Mouse (Mus musculus) retina, embryonic 14.5 days (tissue): ENCODE measurements at regions not wholly inside any gene's neighbourhood (a gene's known extent, or its start where the extent isn't known, plus 50 kb on each side); places are given as distances from the start of the nearest gene placed in this dataset.

Experiments used
- DNase-seq: peaks from one replicate; pipeline ENCODE4 v3.0.0-alpha.2; 2015; ENCODE audit warnings: low spot score

DNA sequence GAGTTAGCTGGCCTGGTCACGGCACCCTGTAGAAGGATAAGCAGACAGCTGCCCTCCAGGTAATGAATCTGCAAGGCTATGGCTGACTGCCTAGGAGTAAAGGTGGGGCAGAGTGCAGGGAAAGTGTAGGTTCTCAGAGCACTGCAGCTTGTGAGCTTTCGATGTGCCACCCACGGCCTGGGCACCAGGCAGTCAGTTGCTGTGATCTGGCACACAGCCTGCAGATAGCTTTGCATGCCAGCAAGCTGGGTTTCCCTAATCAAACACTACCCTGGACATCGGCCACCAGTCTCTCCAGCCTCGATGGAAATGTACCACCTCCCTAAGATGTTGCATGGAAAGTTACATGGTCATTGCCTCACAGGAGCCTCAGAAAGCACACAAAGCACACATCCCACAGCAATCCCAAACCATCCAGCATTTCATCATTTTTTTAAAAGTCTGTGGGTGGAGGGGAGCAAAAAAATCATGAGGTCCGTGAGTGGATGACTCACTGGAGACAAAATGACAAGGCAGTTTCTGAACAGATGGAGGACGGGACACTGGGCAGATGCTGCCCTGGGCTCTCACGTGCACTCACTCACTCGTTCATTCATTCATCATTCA, 112.7 kb downstream of the Ets2 start:
- no peak for DNase-seq

GRCm38 (mm10) chr16:95811092-95811491, 109.2 kb downstream of the Ets2 start:
- no peak for DNase-seq

- no peak for DNase-seq
Measured at GRCm38 (mm10) chr16:95809127-95809876, 107.4 kb downstream of the Ets2 start.

GRCm38 (mm10) chr16:95806510-95806909, 104.6 kb downstream of the Ets2 start:
- no peak for DNase-seq

- DNase-seq: no peak
Measured at GRCm38 (mm10) chr16:95804199-95804598, 102.3 kb downstream of the Ets2 start.

- DNase-seq: no peak
Measured at GRCm38 (mm10) chr16:95802641-95803040, 100.8 kb downstream of the Ets2 start.

GRCm38 (mm10) chr16:95802207-95802606, 100.3 kb downstream of the Ets2 start:
- DNase-seq: peak; percentile 20

GRCm38 (mm10) chr16:95800911-95801442, 99.1 kb downstream of the Ets2 start:
- no peak for DNase-seq

DNA sequence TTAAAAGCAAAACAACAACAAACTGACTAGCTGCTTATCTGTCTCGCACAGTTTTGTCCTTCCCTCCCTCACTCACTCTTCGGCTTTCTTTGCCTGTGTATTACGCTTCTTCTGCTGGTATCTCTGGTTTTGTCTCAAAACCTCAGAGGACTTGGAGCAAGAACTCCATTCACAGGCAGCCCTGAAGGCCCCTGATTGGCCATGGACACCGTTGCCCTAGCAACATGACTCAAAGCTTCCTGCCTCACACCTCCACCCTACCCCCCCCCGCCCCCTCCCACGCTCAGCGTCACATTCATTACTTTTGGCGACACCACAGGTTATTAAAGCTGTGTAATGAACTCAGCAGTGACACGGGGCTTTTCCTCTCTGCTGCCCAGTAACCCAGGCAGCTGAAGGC, 96.7 kb downstream of the Ets2 start:
- DNase-seq: no peak

GRCm38 (mm10) chr16:95798099-95798498, 96.2 kb downstream of the Ets2 start:
- DNase-seq: no peak

DNA sequence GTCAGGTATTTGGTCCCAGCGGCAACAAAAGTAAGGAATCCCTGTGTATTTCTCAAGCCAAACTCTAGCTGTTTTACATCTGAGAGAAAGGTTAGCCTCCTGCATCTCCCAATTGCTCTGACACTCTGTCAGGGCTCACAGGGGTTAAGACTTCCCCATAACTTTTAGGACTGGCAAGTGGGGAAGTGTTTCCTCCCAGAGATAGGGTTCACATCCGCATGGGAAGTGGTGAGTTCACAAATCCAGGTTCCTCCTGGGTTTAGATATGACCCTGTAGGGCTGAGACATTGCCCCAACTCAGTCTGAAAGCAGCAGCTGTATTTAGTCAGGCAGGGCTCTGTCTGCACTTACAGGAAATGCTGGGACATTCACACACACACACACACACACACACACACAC, 95.3 kb downstream of the Ets2 start:
- no peak for DNase-seq

DNA sequence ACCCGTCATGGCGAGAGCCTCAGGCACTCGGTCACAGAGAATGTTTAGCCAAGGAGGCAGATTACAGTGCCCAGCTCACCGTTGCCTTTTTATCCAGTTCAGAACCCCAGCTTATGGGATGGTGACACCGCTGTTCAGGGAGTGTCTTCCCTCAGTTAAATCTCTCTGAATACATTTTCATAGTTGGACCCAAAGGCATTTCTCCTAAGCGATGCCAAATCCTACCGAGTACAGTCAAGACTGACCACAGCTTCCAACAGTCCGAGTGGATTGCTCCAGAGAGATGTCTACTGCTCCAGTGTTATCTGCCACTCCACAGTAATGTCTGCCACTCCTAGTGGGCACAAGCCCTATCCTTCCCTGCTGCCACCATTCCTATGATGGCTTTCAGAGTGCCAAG, 93.0 kb downstream of the Ets2 start:
- no peak for DNase-seq

DNA sequence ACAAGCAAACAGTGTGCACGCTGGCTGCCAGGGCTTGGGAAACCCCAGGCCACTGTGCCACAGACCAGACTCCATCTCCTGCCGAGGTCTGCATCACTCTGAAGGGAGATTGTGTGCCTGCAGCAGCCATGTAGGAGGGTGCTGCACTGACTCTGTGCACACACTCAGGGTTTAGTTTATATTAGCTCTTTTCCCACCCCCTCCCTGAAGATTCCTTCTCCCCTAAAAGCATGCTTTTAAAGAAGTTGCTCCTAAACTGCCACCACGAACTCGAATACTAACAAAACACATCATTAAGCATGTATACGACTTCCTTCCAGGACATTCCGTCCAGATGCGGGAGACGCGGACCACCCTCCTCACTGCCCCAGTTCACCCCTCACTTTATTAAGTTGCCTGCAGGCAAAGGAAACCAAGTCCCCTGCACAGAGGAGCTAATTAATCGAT, 92.4 kb downstream of the Ets2 start:
- DNase-seq: no peak

GRCm38 (mm10) chr16:95790691-95791090, 88.8 kb downstream of the Ets2 start:
- no peak for DNase-seq

- DNase-seq: no peak
Measured at GRCm38 (mm10) chr16:95789548-95789947, 87.7 kb downstream of the Ets2 start.

- DNase-seq: no peak
Measured at GRCm38 (mm10) chr16:95781681-95782080, 79.8 kb downstream of the Ets2 start.

DNA sequence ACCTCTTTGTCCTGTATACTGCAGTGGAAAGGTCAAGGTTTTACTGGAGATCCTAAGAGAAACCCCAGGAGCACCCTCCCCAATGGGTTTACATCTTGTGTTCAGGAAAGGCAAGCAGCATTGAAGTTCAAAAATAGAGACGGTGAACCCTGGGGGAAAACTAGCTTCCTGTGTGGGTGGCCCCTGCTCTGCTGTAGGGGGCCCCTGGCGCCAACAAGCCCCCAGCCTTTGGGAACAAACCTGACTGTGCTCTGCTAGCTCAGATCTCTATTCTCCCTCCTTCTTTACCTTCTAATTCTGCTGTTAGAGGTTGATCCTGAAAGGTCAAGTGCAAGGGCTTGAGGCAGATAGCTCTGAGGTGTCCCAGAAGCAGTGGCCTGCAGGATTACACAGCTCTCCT, 78.6 kb downstream of the Ets2 start:
- DNase-seq: no peak

DNA sequence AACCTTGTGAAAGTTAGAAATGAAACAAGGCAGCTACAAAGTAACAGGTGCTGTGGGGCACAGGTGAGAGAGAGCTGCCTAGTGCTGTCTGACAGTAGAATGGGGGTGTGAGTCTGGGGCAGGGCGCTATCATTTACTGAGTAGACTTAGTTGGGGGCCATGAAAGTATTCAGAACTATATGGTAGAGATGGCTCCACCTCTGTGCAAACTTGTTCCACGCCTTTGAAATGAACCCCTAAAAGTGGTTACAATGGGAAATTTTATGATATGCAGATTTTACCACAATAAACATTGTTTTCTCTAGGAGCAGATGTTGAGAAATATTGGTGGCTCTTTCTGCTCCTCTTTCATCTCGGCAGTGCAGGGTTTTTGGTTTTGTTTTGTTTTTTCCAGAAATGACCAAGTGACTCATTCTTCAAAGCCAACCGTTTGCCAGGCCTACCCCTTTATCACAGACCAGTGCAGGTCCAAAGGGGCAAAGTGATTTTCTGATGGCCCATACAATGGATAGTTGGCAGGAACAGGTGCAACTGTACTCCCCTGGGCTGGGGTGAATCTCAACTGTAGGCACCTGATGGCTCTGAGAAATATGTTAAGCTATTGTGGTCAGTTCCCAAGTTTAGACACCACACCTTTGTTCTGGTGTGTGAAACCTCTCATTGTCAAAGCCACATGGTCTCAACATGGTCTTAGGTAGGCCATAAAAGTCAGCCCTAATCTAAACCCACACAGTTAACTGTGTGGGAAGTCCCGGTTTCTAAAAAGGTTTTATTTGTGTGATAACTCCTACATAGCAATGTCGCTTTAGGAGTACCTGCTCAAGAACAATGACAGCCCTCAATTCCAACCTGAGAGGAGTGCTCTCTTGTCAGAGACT, 77.2 kb downstream of the Ets2 start:
- no peak for DNase-seq

- DNase-seq: no peak
Measured at GRCm38 (mm10) chr16:95778173-95778572, 76.3 kb downstream of the Ets2 start.

DNA sequence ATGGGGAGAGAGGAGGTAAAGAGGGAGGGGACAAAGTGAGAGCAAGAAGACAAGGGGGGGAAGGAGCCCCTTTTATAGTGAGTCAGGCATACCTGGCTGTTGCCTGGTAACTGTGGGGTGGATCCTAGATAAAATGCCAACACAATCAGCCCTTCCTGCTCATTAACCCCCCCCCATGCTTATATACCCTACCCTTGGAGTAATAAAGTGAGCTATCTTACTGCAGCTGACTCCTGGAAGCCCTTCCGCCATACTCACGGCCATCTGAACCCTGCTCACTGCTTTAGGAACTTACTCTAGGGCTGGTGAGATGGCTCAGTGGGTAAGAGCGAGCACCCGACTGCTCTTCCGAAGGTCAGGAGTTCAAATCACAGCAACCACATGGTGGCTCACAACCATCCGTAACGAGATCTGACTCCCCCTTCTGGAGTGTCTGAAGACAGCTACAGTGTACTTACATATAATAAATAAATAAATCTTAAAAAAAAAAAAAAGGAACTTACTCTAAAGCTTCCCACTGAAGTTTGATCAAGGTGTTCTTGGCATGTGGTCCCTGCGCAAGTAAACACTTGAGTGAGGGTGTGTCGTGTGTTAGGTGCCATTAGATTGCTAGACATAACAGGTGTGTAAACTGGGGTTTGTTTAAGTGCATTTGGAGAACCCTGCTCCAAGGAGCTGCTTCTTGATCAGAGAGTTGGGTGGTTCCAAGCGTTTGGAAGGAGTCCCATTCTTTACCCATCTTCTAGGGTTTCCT, 74.9 kb downstream of the Ets2 start:
- DNase-seq: no peak

DNA sequence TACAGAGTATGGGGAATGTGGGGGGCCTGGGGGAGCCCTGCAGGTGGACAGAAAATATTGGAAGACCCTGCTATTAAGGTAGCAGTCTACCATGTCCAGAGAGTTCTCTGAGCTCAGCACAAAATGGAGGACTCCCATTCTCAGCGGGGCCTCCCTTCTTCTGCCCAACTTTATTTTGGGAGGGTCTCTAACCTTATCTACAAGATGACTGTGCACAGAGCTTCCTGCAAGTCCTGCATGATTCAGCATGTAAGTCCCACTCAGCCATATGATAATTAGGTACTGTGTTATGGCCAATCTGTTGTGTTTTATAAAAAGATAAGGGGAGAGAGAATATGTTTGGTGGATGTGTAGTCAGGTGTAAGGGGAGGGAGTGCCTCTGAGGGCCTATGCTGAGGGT, 74.1 kb downstream of the Ets2 start:
- no peak for DNase-seq

DNA sequence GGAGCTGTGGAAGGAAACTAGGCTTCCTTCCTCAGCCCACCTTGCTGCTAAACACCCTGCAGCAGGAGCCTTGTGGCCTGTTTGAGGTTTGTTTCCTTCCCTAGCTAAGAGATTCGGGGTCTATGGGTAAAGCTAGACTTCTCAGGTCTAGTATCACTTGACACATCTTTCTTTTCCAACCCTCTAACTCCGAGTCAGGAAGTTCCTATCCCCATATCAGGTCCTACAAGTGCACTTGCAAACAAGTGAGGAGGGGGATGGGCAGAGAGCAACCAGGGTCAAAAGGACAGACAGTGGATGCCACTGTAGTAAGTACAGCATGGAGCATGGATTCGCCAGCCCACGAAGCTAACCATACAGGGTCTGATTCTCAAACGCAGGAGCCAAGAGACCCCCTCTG, 73.5 kb downstream of the Ets2 start:
- no peak for DNase-seq
